Mouse (Mus musculus): ENCODE measurements around the gene Gatad2b. TPM values are rescaled to one million over a fixed set of nuclear protein-coding genes. Genes with fewer than 3 reads are reported as not detected.

Gene Gatad2b
- polyA plus RNA-seq, 1 experiment from 2014 or later = 19.4 TPM

DNA sequence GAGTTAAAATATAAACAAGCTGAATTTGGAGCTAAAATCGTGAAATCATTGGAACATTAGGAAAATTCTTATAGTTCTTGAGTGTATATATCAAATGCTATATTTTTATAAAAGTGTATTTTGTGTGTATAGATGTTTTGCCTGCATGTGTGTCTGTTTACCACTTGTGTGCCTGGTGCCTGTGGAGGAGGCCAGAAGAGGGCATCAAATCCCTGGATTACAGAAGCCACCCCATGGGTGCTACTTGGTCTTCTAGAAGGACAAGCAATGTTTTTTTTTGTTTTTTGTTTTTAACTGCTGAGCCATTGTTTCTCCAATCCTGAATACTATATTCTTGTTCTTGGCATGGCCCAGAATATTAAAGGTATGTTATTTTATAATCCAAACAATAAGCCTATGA lies 2.4 kb upstream of the Gatad2b start:
- no peak for ATAC-seq (ENCODE audit: low FRiP score, low read depth)
- H3K4me2 ChIP-seq (replicated peaks) = no peak overlapping the region
- WGBS = 90% methylated on average over 1 of the region's 1 CpGs
- peaks cover 21% of the 10 kb centered on the region for H3K4me1 ChIP-seq
- no peaks in the 10 kb centered on the region for H3K27me3 ChIP-seq
- H3K9ac ChIP-seq = no peak overlapping the region
- no peaks in the 10 kb centered on the region for H3K9me3 ChIP-seq
- 0 out of 2 replicates have a peak, but pooled peaks cover 4% of the 10 kb centered on the region for H3K36me3 ChIP-seq
- H3K27ac ChIP-seq = no peak overlapping the region
- H3K4me3 ChIP-seq = no peak overlapping the region

DNA sequence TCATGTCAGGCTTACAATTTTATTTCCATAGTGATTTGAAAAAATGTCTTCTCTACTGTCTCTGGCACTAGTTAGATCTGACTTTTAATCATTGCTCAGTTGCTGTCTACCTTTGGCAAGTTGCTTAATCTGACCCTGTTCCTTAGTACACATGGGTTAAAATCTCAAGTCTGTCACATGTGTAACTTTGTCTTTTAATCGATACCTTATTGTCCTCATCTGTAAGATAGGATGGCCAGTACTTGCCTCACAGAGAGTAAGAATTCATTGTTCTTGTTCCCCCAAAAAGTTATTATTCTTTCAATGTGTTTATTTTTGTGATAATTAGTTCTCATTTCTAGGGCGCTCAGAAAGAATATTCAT lies 1.0 kb upstream of the Gatad2b start:
- WGBS = 43% methylated on average over 2 of the region's 2 CpGs
- ATAC-seq (ENCODE audit: low FRiP score, low read depth) = no peak

DNA sequence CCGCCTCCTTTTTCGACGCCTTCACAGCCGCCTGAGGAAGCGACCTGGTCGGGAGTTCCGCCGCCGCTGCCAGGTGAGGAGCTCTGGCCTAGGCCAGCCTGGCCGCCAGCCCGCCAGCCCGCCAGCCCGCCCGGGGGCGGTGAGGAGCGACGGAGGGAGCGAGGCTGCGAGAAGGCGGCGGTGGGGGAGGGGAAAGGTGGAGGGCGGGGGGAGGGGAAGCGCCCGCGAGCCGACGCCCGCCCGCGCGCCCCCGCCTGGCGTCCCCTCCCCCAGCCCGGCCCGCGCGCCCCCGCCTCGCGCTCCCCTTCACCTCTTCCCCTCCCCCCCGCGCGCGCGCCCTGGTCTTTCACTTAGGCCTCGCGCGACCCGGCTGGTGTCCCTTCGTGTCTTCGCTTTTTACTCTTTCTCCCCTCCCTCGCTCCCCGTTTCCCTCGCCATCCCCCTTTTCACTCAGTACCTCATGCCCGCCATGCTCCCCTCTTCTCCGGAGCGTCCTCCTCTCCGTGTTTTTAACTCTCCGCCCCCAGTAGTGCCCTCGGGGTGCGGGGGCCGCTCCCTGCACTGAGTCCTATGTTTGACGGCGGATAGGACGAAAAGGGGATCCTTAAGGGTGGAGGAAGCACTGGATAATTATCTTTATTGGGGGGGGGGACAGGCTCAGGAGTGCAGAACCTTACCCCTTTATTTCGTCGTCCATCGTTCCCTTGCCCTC lies 530 bp downstream of the Gatad2b start:
- peak; percentile 8 for ATAC-seq (ENCODE audit: low FRiP score, low read depth)
- no peaks in the 10 kb centered on the region for H3K9me3 ChIP-seq
- under 1% methylated on average over 33 of the region's 68 CpGs for WGBS
- peaks cover 8% of the 10 kb centered on the region; the same call in 1 of the 2 replicates for H3K36me3 ChIP-seq
- H3K4me3 ChIP-seq = peak overlapping the region; percentile 87
- H3K27me3 ChIP-seq = no peaks in the 10 kb centered on the region
- peak overlapping the region; percentile 89 for H3K4me2 ChIP-seq (replicated peaks)
- peaks cover 22% of the 10 kb centered on the region for H3K4me1 ChIP-seq
- peak overlapping the region; percentile 90 for H3K9ac ChIP-seq
- peak overlapping the region; percentile 96 for H3K27ac ChIP-seq

More for the DNA sequence above, 1.0 kb upstream of the Gatad2b start:
- Histone ChIP-seq H3K27me3 (no peaks in the 10 kb centered on the region), H3K4me1 (peaks cover 22% of the 10 kb centered on the region), H3K4me3 (peak overlapping the region; percentile 87), H3K9me3 (no peaks in the 10 kb centered on the region), H3K4me2 (replicated peaks) (peak overlapping the region; percentile 65), H3K27ac (peak overlapping the region; percentile 93), H3K9ac (peak overlapping the region; percentile 81), H3K36me3 (0 out of 2 replicates have a peak, but pooled peaks cover 4% of the 10 kb centered on the region)

DNA sequence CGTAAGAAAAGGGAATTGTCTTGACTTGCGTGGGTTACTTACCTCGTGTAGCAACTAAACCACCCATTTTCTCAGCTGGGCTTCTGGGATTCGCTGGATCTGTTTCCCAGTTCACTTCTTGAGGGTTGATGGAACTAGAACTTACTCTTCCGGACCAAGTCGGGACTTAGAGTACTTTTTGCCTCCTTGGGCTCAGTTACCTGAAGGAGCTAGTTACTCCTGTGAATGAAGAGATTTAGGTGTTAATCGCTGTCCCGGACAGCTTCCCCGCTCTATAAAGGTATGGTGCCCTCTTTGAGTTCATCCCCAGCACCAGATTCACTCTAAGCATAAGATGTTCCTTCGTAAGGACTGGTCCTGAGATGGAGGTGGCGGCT lies 1.1 kb downstream of the Gatad2b start:
- ATAC-seq (ENCODE audit: low FRiP score, low read depth) = no peak
- no peaks in the 10 kb centered on the region for H3K27me3 ChIP-seq
- H3K4me2 ChIP-seq (replicated peaks) = peak overlapping the region; percentile 89
- no peaks in the 10 kb centered on the region for H3K9me3 ChIP-seq
- peak overlapping the region; percentile 90 for H3K9ac ChIP-seq
- peak overlapping the region; percentile 96 for H3K27ac ChIP-seq
- peak overlapping the region; percentile 87 for H3K4me3 ChIP-seq
- peaks cover 22% of the 10 kb centered on the region for H3K4me1 ChIP-seq
- H3K36me3 ChIP-seq = peaks cover 8% of the 10 kb centered on the region; the same call in 1 of the 2 replicates
- 2% methylated on average over 11 of the region's 11 CpGs for WGBS

DNA sequence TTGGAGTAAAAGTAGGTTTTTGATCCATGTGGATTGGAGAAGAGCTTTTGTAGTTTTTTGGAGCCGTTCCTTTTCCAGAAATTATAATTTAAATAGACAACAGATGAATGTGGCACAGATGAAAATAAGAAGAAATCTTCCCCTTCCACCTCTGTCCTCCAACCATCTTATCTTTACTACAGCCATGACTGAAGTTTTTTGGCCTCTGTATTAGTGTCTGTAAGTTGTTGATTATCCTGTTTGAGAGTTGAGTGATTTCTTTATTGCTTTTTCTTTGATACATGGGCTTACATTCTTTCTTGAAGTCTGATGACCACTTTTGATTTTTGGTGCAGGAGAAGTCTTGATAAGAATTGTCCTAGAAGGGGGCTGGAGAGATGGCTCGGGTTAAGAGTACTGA lies 1.7 kb downstream of the Gatad2b start:
- ATAC-seq (ENCODE audit: low FRiP score, low read depth) = no peak
- Histone ChIP-seq H3K9ac (peak overlapping the region; percentile 90), H3K4me2 (replicated peaks) (peak overlapping the region; percentile 89), H3K36me3 (peaks cover 8% of the 10 kb centered on the region; the same call in 1 of the 2 replicates), H3K9me3 (no peaks in the 10 kb centered on the region), H3K4me3 (peak overlapping the region; percentile 87), H3K27me3 (no peaks in the 10 kb centered on the region), H3K27ac (no peak overlapping the region), H3K4me1 (peaks cover 22% of the 10 kb centered on the region)
- 77% methylated on average over 2 of the region's 2 CpGs for WGBS

DNA sequence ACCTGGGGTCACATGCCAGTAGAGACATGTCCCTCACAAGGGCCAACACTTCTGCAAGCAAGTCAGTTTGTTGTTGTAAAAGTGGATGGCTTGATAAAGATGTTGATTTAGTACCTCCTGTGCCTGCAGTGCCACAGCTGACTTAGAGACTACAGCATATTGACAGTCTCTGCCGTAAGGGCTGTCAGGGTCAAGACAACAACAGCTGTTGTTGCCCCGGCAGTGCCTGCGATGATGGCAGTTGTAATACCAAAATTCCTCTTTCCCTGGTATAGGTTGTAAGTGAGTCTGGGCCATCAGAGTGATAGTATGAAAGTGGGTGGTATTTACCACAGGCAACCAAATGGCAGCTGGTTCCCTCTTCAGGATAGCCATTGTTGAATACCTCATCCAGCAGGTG lies 12.8 kb downstream of the Gatad2b start:
- Histone ChIP-seq H3K4me1 (no peaks in the 10 kb centered on the region; the same call in 1 of the 2 replicates), H3K36me3 (no peaks in the 10 kb centered on the region; the same call in 1 of the 2 replicates), H3K9me3 (no peaks in the 10 kb centered on the region), H3K27me3 (no peaks in the 10 kb centered on the region), H3K4me2 (replicated peaks) (no peak overlapping the region), H3K9ac (no peak overlapping the region), H3K4me3 (no peak overlapping the region), H3K27ac (no peak overlapping the region)
- 75% methylated on average over 3 of the region's 3 CpGs for WGBS
- ATAC-seq (ENCODE audit: low FRiP score, low read depth) = no peak

DNA sequence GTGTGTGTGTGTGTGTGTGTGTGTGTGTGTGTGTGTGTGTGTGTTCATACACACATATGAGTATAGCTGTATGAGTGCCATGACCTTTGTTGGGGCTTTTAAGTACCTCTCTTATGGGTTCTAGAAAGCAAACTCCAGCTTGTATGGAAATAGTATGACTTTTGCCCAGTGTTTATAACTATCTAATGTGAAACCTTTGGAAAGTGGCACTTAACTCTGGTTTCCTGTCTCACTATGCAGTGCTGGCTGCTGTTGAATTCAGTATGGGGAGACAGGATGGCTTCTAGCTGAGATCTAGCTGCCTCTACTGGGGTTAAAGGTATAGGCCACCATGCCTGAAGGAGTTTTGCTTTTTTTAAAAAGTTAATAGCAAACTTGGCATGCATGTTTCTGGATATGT lies 16.6 kb downstream of the Gatad2b start:
- Histone ChIP-seq H3K27ac (no peak overlapping the region), H3K9me3 (no peaks in the 10 kb centered on the region), H3K36me3 (no peaks in the 10 kb centered on the region), H3K9ac (no peak overlapping the region), H3K4me1 (no peaks in the 10 kb centered on the region; the same call in 1 of the 2 replicates), H3K4me2 (replicated peaks) (no peak overlapping the region), H3K27me3 (no peaks in the 10 kb centered on the region), H3K4me3 (no peak overlapping the region)
- ATAC-seq (ENCODE audit: low FRiP score, low read depth) = no peak

DNA sequence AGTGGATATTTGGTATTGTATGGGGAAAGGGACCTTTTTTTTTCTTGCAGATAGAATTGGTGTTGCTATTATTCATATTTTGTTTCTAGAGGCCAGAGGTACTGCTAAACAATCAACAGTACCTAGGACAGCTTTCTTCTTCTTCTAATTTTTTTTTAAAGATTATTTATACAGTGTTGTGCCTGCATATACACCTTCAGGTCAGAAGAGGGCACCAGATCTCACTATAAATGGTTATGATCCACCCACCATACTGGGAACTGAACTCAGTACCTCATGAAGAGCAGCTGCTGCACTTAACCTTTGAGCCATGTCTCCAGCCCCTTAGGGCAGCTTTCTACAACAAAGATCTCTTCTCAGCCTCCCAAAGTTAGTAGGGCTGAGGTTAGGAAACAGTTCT lies 20.4 kb downstream of the Gatad2b start:
- Histone ChIP-seq H3K27ac (no peak overlapping the region), H3K9me3 (no peaks in the 10 kb centered on the region), H3K27me3 (no peaks in the 10 kb centered on the region), H3K4me1 (no peaks in the 10 kb centered on the region), H3K9ac (no peak overlapping the region), H3K36me3 (no peaks in the 10 kb centered on the region), H3K4me2 (replicated peaks) (no peak overlapping the region), H3K4me3 (no peak overlapping the region)
- no peak for ATAC-seq (ENCODE audit: low FRiP score, low read depth)

DNA sequence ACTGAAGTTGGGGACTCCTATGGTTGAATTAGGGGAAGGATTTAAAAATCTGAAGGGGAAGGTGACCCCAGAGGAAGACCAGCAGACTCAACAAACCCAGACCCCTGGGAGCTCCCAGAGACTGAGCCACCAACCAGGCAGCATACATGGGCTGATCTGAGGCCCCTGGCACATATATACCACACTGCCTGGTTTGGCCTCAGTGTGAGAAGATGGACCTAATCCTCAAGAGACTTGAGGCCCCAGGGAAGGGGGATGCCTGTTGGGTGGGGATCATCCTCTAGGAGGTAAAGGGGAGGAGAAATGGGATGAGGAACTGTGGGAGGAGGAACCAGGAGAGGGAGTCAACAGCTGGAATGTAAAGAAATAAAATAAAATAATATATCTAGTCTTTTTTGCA lies 21.3 kb downstream of the Gatad2b start:
- H3K27ac ChIP-seq = no peak overlapping the region
- H3K9me3 ChIP-seq = no peaks in the 10 kb centered on the region
- H3K27me3 ChIP-seq = no peaks in the 10 kb centered on the region
- H3K36me3 ChIP-seq = no peaks in the 10 kb centered on the region
- H3K4me3 ChIP-seq = no peak overlapping the region
- no peak overlapping the region for H3K4me2 ChIP-seq (replicated peaks)
- H3K9ac ChIP-seq = no peak overlapping the region
- no peak for ATAC-seq (ENCODE audit: low FRiP score, low read depth)
- H3K4me1 ChIP-seq = no peaks in the 10 kb centered on the region

DNA sequence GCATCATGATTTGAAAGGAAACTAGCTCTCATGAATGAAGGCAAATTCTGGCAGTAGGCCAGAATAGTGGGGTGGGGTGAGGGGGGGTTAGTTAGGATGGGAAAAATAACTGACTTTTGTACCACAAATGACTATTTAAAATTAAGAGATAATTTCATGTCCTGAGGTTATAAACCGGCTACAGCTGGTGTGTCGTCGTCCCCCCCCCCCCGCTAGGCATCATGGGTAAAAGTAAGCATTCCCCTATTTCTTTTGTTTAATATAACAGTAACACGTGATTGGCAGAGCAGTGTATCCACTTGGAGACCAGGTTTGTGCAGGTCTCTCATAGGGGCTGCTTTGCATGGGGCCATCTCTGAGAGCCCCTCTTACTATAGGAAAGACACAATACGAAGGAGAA lies 29.3 kb downstream of the Gatad2b start:
- WGBS = 47% methylated on average over 6 of the region's 6 CpGs

DNA sequence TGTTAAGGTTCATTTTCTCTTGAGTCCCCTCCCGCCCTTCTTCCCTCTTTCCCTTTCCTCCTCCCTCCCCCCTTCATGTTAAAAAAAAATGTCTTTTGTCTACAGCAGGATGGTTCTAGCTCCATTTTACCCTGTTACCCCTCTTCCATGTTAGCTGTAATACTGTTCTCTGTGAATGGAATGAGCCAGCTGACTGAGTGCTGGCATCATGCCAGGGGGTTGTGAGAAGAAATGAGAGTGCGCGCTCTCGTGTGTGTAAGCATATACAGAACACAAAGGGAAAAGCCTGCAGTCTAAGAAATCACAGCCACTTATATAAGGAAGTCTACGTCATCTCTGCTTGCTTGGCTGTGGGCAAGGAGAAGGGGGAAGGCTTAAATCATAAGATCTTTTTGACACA lies 30.1 kb downstream of the Gatad2b start:
- no peaks in the 10 kb centered on the region for H3K9me3 ChIP-seq
- no peak overlapping the region for H3K4me3 ChIP-seq
- 15% methylated on average over 5 of the region's 5 CpGs for WGBS
- H3K27ac ChIP-seq = peak overlapping the region; percentile 55; the same call in 1 of the 2 replicates
- H3K4me1 ChIP-seq = peaks cover 33% of the 10 kb centered on the region
- H3K9ac ChIP-seq = no peak overlapping the region
- ATAC-seq (ENCODE audit: low FRiP score, low read depth) = peak; percentile 84
- no peaks in the 10 kb centered on the region for H3K36me3 ChIP-seq
- peak overlapping the region; percentile 32 for H3K4me2 ChIP-seq (replicated peaks)
- H3K27me3 ChIP-seq = no peaks in the 10 kb centered on the region

More for the DNA sequence above, 29.3 kb downstream of the Gatad2b start:
- H3K4me3 ChIP-seq = no peak overlapping the region
- H3K36me3 ChIP-seq = no peaks in the 10 kb centered on the region
- H3K9me3 ChIP-seq = no peaks in the 10 kb centered on the region
- H3K4me2 ChIP-seq (replicated peaks) = peak overlapping the region; percentile 30
- peak overlapping the region; percentile 74; the same call in 1 of the 2 replicates for H3K27ac ChIP-seq
- no peak overlapping the region for H3K9ac ChIP-seq
- ATAC-seq (ENCODE audit: low FRiP score, low read depth) = no peak; the same call in 1 of the 2 replicates
- peaks cover 33% of the 10 kb centered on the region for H3K4me1 ChIP-seq
- no peaks in the 10 kb centered on the region for H3K27me3 ChIP-seq

DNA sequence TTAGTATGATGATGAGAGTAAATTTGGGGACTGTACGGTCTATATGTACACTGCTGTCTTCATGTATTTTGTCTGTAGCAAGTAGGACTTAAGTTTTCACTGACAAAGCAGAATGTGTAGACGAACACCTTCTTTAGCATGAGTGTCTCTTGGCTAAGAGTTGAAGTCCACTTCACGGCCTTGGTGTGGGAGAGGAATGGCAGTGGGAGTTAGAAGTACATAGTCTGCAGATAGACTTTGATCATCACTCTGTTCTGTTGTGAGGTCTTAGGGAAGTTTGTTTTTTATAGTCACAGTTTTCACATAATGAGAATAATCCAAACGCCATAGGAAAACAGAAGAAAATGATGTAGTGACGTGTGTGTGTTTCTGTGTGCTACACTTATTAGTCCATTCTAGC lies 39.5 kb downstream of the Gatad2b start:
- WGBS = 85% methylated on average over 5 of the region's 5 CpGs
- H3K4me1 ChIP-seq = 0 out of 2 replicates have a peak, but pooled peaks cover 11% of the 10 kb centered on the region
- H3K27ac ChIP-seq = no peak overlapping the region
- ATAC-seq (ENCODE audit: low FRiP score, low read depth) = no peak
- no peak overlapping the region for H3K9ac ChIP-seq
- H3K36me3 ChIP-seq = 0 out of 2 replicates have a peak, but pooled peaks cover 3% of the 10 kb centered on the region
- no peak overlapping the region for H3K4me3 ChIP-seq
- H3K4me2 ChIP-seq (replicated peaks) = no peak overlapping the region
- H3K9me3 ChIP-seq = no peaks in the 10 kb centered on the region
- no peaks in the 10 kb centered on the region for H3K27me3 ChIP-seq

DNA sequence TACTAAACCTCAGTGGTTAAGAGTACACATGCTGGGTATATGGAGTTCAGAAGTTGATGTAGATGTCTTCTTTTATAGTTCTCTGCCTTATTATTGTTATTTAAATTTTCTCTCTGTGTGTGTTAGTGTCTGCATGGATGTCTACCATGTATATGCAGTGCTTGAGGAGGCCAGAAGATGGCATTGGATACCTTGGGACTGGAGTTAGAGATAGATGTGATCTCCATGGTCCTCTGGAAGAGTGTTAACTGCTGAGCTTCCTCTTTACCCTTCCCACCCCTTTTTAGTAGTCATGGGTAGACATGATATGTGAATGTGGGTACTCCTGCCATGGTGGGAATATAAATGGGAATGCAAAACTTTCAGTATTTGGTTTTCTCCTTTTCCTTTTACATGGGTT lies 42.5 kb downstream of the Gatad2b start:
- H3K36me3 ChIP-seq = no peaks in the 10 kb centered on the region
- no peak for ATAC-seq (ENCODE audit: low FRiP score, low read depth)
- H3K27ac ChIP-seq = no peak overlapping the region
- no peaks in the 10 kb centered on the region for H3K27me3 ChIP-seq
- H3K4me1 ChIP-seq = peaks cover 7% of the 10 kb centered on the region; the same call in 1 of the 2 replicates
- no peak overlapping the region for H3K4me3 ChIP-seq
- H3K9ac ChIP-seq = no peak overlapping the region
- no peak overlapping the region for H3K4me2 ChIP-seq (replicated peaks)
- no peaks in the 10 kb centered on the region for H3K9me3 ChIP-seq
